Mouse (Mus musculus) Patski (cell line): ENCODE measurements around the gene Gabrg3. TPM values are rescaled to one million over a fixed set of nuclear protein-coding genes. Genes with fewer than 3 reads are reported as not detected.

ENCODE experiments used
- ATAC-seq: fragments of 100-300 bp; one replicate; pipeline ENCODE4 v1.8.0; 2021
- CTCF ChIA-PET: fragments of 350-600 bp; sonication (Branson Sonifier 250); formaldehyde crosslinking; loops from one replicate; lab custom pipeline; 2022; ENCODE audit warnings: inconsistent platforms; lab: Charles Lee
- POLR2A ChIA-PET: fragments of 350-600 bp; sonication (Branson Sonifier 250); formaldehyde crosslinking; loops from one replicate; lab custom pipeline; 2022; ENCODE audit warnings: antibody characterized with exemption, inconsistent platforms; lab: Charles Lee
- DNase-seq: peaks from one replicate; pipeline ENCODE4 v3.0.0-alpha.2; 2011; ENCODE audit warnings: low read depth, low spot score
- H3K27me3 ChIP-seq: fragments of 371-371 bp; one replicate; pipeline ENCODE4 v1.5.1; 2021
- CTCF ChIP-seq: fragments of 100-300 bp; IDR thresholded peaks from one replicate; pipeline ENCODE4 v1.5.1; 2021
- in situ Hi-C: fragments of 300-500 bp; cut with MboI; formaldehyde crosslinking; loops from 3 replicates; pipeline ENCODE4 v1.11.1; 2018; ENCODE audit warnings: low pct_unique_long_range_greater_than_20kb, mixed read lengths
- polyA plus RNA-seq: library from polyadenylated mRNA; unstranded; gene quantifications from one replicate; pipeline ENCODE4 v1.2.3, GENCODE M21; 2021

The Gabrg3 gene
- polyA plus RNA-seq, 1 experiment from 2014 or later, result not detected

- TF ChIP-seq CTCF, result no peak
- in situ Hi-C loops, result no loop called here
- CTCF ChIA-PET, result no interaction called here
- H3K27me3 ChIP-seq, result no peaks in the 10 kb centered on the region
- DNase-seq, result no peak
- POLR2A ChIA-PET, result no interaction called here
- ATAC-seq, result no peak
Observed at GRCm38 (mm10) chr7:56914862-56915261, 472.1 kb downstream of the Gabrg3 start.

GRCm38 (mm10) chr7:56899762-56900161 is 487.2 kb downstream of the Gabrg3 start:
- ATAC-seq (no peak), DNase-seq (no peak)
- CTCF ChIA-PET, result no interaction called here
- POLR2A ChIA-PET, result no interaction called here
- H3K27me3 ChIP-seq, result no peaks in the 10 kb centered on the region
- no peak for TF ChIP-seq CTCF
- in situ Hi-C loops, result no loop called here

- no peak for DNase-seq
Observed at GRCm38 (mm10) chr7:56867314-56868075, 519.5 kb downstream of the Gabrg3 start.

GRCm38 (mm10) chr7:56843565-56843964 is 543.4 kb downstream of the Gabrg3 start:
- CTCF ChIA-PET, result no interaction called here
- ATAC-seq, result no peak
- POLR2A ChIA-PET, result no interaction called here
- no peak for TF ChIP-seq CTCF
- in situ Hi-C loops, result no loop called here
- no peak for DNase-seq
- H3K27me3 ChIP-seq, result no peaks in the 10 kb centered on the region

More at GRCm38 (mm10) chr7:56867314-56868075, 519.5 kb downstream of the Gabrg3 start:
- no peak for TF ChIP-seq CTCF
- no peaks in the 10 kb centered on the region for H3K27me3 ChIP-seq
- POLR2A ChIA-PET, result no interaction called here
- no peak for ATAC-seq
- CTCF ChIA-PET, result interaction anchor here (0.6 kb wide), 1 partner anchor 34 kb away, joined by 3 read pairs; no protein-coding TSS in a partner anchor
- in situ Hi-C loops, result no loop called here

GRCm38 (mm10) chr7:56825446-56825845 is 561.5 kb downstream of the Gabrg3 start:
- no peak for ATAC-seq
- in situ Hi-C loops, result no loop called here
- H3K27me3 ChIP-seq, result no peaks in the 10 kb centered on the region
- ChIA-PET POLR2A (no interaction called here), CTCF (no interaction called here)
- TF ChIP-seq CTCF, result no peak
- no peak for DNase-seq

- no peak for TF ChIP-seq CTCF
- no peaks in the 10 kb centered on the region for H3K27me3 ChIP-seq
- POLR2A ChIA-PET, result no interaction called here
- DNase-seq (no peak), ATAC-seq (no peak)
- in situ Hi-C loops, result no loop called here
- CTCF ChIA-PET, result no interaction called here
Observed at GRCm38 (mm10) chr7:56801841-56802240, 585.1 kb downstream of the Gabrg3 start.

- H3K27me3 ChIP-seq, result no peaks in the 10 kb centered on the region
- TF ChIP-seq CTCF, result no peak
- in situ Hi-C loops, result no loop called here
- POLR2A ChIA-PET, result no interaction called here
- ATAC-seq (no peak), DNase-seq (no peak)
- CTCF ChIA-PET, result no interaction called here
Observed at GRCm38 (mm10) chr7:56779122-56779521, 607.9 kb downstream of the Gabrg3 start.

GRCm38 (mm10) chr7:56768216-56768615 is 618.8 kb downstream of the Gabrg3 start:
- in situ Hi-C loops, result no loop called here
- ATAC-seq, result no peak
- ChIA-PET POLR2A (no interaction called here), CTCF (no interaction called here)
- no peak for DNase-seq
- no peak for TF ChIP-seq CTCF
- no peaks in the 10 kb centered on the region for H3K27me3 ChIP-seq

GRCm38 (mm10) chr7:56767796-56768195 is 619.2 kb downstream of the Gabrg3 start:
- in situ Hi-C loops, result no loop called here
- TF ChIP-seq CTCF, result no peak
- CTCF ChIA-PET, result no interaction called here
- DNase-seq, result no peak
- H3K27me3 ChIP-seq, result no peaks in the 10 kb centered on the region
- POLR2A ChIA-PET, result no interaction called here
- ATAC-seq, result no peak

- ChIA-PET POLR2A (no interaction called here), CTCF (no interaction called here)
- no peak for ATAC-seq
- no peak for DNase-seq
- in situ Hi-C loops, result no loop called here
- TF ChIP-seq CTCF, result no peak
- no peaks in the 10 kb centered on the region for H3K27me3 ChIP-seq
Observed at GRCm38 (mm10) chr7:56765612-56766445, 621.2 kb downstream of the Gabrg3 start.

- no peak for TF ChIP-seq CTCF
- no peak for DNase-seq
- ChIA-PET CTCF (no interaction called here), POLR2A (no interaction called here)
- no peaks in the 10 kb centered on the region for H3K27me3 ChIP-seq
- ATAC-seq, result no peak
- in situ Hi-C loops, result no loop called here
Observed at GRCm38 (mm10) chr7:56729225-56729624, 657.8 kb downstream of the Gabrg3 start.

Other genes with a start within 250 kb of the Gabrg3 start
- gene Gabrb3, start 32.5 kb upstream of the Gabrg3 start, polyA plus RNA-seq, result 0.04 TPM
- not detected for gene Gabra5, start 122.9 kb upstream of the Gabrg3 start, polyA plus RNA-seq